Mouse (Mus musculus): ENCODE data around the gene Ifitm2. TPM values are rescaled to one million over a fixed set of nuclear protein-coding genes. Genes with fewer than 3 reads are reported as not detected.

The Ifitm2 gene
- polyA plus RNA-seq, 1 experiment: 296 TPM

DNA sequence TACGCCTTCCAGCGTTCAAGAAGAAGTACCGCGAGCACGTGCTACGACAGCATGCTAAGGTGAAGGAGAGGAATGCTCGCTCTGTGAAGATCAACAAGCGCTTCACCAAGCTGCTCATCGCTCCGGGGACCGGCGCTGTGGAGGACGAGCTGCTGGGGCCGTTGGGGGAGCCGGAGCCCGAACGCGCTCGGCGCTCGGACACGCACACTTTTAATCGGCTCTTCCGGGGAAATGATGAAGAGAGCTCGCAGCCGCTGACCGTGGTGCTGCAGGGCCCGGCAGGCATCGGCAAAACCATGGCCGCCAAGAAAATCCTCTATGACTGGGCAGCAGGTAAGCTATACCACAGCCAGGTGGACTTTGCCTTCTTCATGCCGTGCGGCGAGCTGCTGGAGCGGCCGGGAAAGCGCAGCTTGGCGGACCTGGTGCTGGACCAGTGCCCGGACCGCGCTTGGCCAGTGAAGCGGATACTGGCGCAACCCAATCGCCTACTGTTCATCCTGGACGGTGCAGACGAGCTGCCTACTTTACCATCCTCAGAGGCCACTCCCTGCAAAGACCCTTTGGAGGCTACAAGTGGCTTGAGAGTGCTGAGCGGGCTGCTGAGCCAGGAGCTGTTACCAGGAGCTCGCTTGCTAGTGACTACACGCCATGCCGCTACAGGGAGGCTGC is 33.3 kb downstream of the Ifitm2 start:
- H3K27ac ChIP-seq (ENCODE audit: control insufficient read depth, insufficient read depth, low read length): no peak overlapping the region
- 3% methylated on average over 49 of the region's 49 CpGs for WGBS
- TF ChIP-seq POLR2A (IDR thresholded peaks at IDR 0.05; ENCODE audit: control insufficient read depth, extremely low read depth, insufficient read depth, low read length, poor library complexity) (no peak), CTCF (IDR thresholded peaks at IDR 0.05; ENCODE audit: borderline replicate concordance, control insufficient read depth, extremely low read depth, insufficient read depth, low read length, poor library complexity) (no peak)
- peak overlapping the region; percentile 25 for H3K4me3 ChIP-seq (ENCODE audit: control insufficient read depth, insufficient read depth, low read length)
- no peak for DNase-seq
- peaks cover 9% of the 10 kb centered on the region for H3K4me1 ChIP-seq (replicated peaks; ENCODE audit: control insufficient read depth, insufficient read depth, low read length)
- H3K27me3 ChIP-seq (ENCODE audit: control insufficient read depth, insufficient read depth, low read length): peaks cover 4% of the 10 kb centered on the region; the same call in 1 of the 2 replicates
- H3K36me3 ChIP-seq (ENCODE audit: control insufficient read depth, insufficient read depth, low read length): no peaks in the 10 kb centered on the region

DNA sequence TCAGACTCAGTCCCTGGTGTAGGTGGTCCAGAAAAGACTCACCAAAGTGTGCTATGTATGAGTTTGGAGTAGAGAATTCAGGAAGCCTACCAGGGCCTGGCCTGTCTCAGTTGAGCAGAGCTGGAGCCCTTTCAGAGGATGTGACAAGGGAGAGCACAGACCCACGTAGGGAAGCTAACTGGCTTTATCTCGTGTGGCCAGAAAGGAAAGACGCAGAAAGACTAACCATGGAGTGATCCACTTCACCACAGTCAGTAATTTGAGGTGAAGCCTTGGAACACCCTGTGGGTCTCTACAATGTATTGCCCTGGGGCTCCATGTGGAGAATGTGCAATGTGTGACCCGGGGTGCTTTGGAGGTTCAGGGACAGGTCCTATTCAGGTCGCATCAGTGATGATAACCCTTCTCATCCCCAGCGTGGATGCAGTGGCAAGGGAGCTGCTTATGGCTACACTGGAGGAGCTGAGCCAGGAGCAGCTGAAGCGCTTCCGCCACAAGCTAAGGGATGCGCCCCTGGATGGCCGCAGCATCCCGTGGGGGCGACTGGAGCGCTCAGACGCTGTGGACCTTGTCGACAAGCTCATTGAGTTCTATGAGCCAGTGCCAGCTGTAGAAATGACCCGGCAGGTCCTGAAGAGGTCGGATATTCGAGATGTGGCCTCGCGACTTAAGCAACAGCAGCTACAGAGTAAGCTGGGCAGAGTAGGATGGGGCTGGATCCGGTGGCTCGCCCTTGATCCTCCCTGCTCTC is 34.4 kb downstream of the Ifitm2 start:
- Histone ChIP-seq H3K36me3 (ENCODE audit: control insufficient read depth, insufficient read depth, low read length) (no peaks in the 10 kb centered on the region), H3K27ac (ENCODE audit: control insufficient read depth, insufficient read depth, low read length) (no peak overlapping the region), H3K27me3 (ENCODE audit: control insufficient read depth, insufficient read depth, low read length) (peaks cover 4% of the 10 kb centered on the region; the same call in 1 of the 2 replicates), H3K4me1 (replicated peaks; ENCODE audit: control insufficient read depth, insufficient read depth, low read length) (peaks cover 9% of the 10 kb centered on the region), H3K4me3 (ENCODE audit: control insufficient read depth, insufficient read depth, low read length) (no peak overlapping the region)
- 62% methylated on average over 22 of the region's 22 CpGs for WGBS
- no peak for DNase-seq
- no peak for TF ChIP-seq POLR2A (IDR thresholded peaks at IDR 0.05; ENCODE audit: control insufficient read depth, extremely low read depth, insufficient read depth, low read length, poor library complexity)

DNA sequence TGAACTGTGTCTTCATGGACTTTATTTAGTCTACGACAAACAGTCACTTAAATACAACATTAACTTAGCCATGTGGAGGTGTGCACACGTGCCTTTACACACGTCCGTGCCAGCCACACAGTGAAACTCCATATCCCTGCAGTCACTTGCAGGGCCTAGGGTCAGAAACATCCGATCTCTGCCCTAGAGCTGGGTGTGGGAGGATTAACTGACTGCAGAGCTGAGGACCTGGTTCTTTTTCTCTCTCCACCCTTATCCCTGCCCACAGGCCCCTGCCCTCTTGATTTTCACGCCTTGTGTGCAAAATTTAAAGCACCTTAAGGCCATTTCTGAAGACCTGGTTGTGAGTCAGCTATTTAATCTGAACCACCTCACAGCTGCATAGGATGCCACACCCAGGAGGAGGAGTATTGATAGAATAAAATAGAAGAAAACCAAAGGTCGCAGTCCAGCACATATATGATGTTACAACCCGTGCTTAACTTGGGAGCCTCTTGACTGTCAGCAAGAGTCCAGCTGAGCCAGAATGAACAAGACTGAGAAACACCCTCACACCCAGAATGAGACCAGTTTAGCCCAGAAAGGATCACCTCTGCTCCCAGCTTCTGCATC is 35.3 kb downstream of the Ifitm2 start, which contains the start of gene Nlrp6:
Gene Nlrp6 (plus strand): TSS at position 485 of the 612 bp plus-strand sequence.
- Histone ChIP-seq H3K27ac (ENCODE audit: control insufficient read depth, insufficient read depth, low read length) (no peak within 1 kb of the TSS), H3K36me3 (ENCODE audit: control insufficient read depth, insufficient read depth, low read length) (no peaks in the 10 kb centered on the region), H3K4me1 (replicated peaks; ENCODE audit: control insufficient read depth, insufficient read depth, low read length) (peaks cover 9% of the 10 kb centered on the region), H3K27me3 (ENCODE audit: control insufficient read depth, insufficient read depth, low read length) (peaks cover 4% of the 10 kb centered on the region; the same call in 1 of the 2 replicates), H3K4me3 (ENCODE audit: control insufficient read depth, insufficient read depth, low read length) (no peak within 1 kb of the TSS)
- DNase-seq: no peak
- TF ChIP-seq POLR2A (IDR thresholded peaks at IDR 0.05; ENCODE audit: control insufficient read depth, extremely low read depth, insufficient read depth, low read length, poor library complexity): no peak
- TF ChIP-seq CTCF (IDR thresholded peaks at IDR 0.05; ENCODE audit: borderline replicate concordance, control insufficient read depth, extremely low read depth, insufficient read depth, low read length, poor library complexity): no peak
- WGBS: 91% methylated on average over 8 of the region's 8 CpGs

DNA sequence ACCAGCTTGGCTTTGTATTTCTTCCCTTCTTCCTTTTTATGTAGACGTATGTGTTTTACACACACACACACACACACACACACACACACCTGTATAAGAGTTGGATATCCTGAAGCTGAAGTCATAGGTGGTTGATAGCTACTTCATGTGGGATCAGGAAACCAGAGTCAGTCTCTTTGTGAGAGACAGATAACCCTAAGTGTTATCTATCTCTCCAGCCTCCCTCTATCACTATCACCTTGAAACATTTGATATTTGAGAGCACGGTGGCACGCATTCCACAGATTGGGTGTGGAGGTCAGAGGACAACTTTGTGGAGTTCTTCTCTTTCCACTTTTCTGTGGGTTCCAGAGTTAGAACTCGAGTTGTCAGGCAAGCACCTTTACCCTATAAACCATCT is 35.9 kb downstream of the Ifitm2 start:
- Histone ChIP-seq H3K4me3 (ENCODE audit: control insufficient read depth, insufficient read depth, low read length) (no peak overlapping the region), H3K36me3 (ENCODE audit: control insufficient read depth, insufficient read depth, low read length) (no peaks in the 10 kb centered on the region), H3K27me3 (ENCODE audit: control insufficient read depth, insufficient read depth, low read length) (peaks cover 4% of the 10 kb centered on the region; the same call in 1 of the 2 replicates), H3K4me1 (replicated peaks; ENCODE audit: control insufficient read depth, insufficient read depth, low read length) (peaks cover 9% of the 10 kb centered on the region), H3K27ac (ENCODE audit: control insufficient read depth, insufficient read depth, low read length) (no peak overlapping the region)
- DNase-seq: no peak
- 80% methylated on average over 4 of the region's 4 CpGs for WGBS
- TF ChIP-seq CTCF (IDR thresholded peaks at IDR 0.05; ENCODE audit: borderline replicate concordance, control insufficient read depth, extremely low read depth, insufficient read depth, low read length, poor library complexity): no peak
- no peak for TF ChIP-seq POLR2A (IDR thresholded peaks at IDR 0.05; ENCODE audit: control insufficient read depth, extremely low read depth, insufficient read depth, low read length, poor library complexity)

DNA sequence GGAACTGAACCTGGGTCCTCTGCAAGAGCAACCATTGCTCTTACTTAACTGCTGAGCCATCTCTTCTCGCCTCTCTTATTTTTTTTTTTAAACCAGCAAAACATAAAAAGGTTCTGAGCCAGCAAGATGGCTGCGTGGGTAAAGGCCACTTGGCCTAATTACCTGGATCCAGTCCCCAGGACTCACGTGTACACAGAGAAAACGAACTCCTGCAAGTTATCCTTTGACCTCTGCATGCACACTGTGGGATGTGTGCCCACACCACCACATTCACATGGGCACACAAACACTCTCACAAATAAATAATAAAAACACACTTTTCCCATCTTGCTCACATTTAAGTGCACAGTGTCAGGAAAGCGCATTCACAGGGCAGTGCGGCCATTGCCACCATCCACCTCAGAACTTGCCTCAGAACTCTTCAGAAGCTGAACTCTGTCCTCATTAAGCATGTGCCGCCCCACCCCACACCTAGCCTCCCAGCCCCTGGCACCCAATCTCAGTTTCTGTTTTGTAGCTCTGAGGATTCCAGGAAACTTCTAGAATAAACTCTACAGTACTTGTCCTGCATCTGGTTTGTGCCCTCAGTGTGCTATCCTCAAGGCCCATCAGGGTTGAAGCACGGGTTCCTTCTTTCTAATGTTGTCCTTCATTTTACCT is 41.6 kb downstream of the Ifitm2 start:
- peaks cover 3% of the 10 kb centered on the region; the same call in 1 of the 2 replicates for H3K4me1 ChIP-seq (replicated peaks; ENCODE audit: control insufficient read depth, insufficient read depth, low read length)
- H3K27me3 ChIP-seq (ENCODE audit: control insufficient read depth, insufficient read depth, low read length): no peaks in the 10 kb centered on the region
- WGBS: 96% methylated on average over 8 of the region's 8 CpGs
- H3K27ac ChIP-seq (ENCODE audit: control insufficient read depth, insufficient read depth, low read length): no peak overlapping the region
- H3K4me3 ChIP-seq (ENCODE audit: control insufficient read depth, insufficient read depth, low read length): no peak overlapping the region
- no peak for DNase-seq
- TF ChIP-seq POLR2A (IDR thresholded peaks at IDR 0.05; ENCODE audit: control insufficient read depth, extremely low read depth, insufficient read depth, low read length, poor library complexity) (no peak), CTCF (IDR thresholded peaks at IDR 0.05; ENCODE audit: borderline replicate concordance, control insufficient read depth, extremely low read depth, insufficient read depth, low read length, poor library complexity) (no peak)
- H3K36me3 ChIP-seq (ENCODE audit: control insufficient read depth, insufficient read depth, low read length): no peaks in the 10 kb centered on the region

DNA sequence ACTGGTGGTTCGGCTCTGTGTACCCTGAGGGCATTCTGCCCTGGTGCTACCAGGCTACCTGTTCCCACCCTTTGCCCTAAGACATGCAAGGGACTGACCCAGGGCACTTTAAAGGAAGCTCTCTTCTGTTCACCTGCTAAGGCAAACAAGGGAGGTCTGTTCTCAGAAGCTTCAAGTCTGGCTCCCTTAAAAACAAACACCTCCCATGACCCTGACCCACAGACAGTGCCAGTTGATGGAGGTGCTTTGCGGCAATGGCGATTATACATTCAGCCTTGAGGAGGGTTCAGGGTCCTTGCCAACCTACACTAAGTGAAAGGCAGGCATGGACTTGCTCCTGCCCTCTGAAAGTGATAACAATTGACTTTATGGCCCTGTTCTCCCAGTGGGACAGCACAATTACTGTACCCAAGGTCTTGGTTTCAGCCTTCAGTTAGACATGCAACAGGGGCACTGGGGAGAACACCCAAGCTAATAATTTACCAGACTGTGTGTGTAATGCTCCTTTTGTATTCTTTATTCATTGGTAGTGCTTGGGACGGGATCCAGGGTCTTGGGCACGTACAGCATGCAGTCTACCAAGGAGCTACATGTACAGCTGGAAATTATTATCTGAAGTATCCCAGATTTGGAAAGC is 42.8 kb downstream of the Ifitm2 start:
- Histone ChIP-seq H3K27me3 (ENCODE audit: control insufficient read depth, insufficient read depth, low read length) (no peaks in the 10 kb centered on the region), H3K4me1 (replicated peaks; ENCODE audit: control insufficient read depth, insufficient read depth, low read length) (peaks cover 8% of the 10 kb centered on the region), H3K27ac (ENCODE audit: control insufficient read depth, insufficient read depth, low read length) (no peak overlapping the region), H3K4me3 (ENCODE audit: control insufficient read depth, insufficient read depth, low read length) (no peak overlapping the region), H3K36me3 (ENCODE audit: control insufficient read depth, insufficient read depth, low read length) (no peaks in the 10 kb centered on the region)
- DNase-seq: no peak
- 93% methylated on average over 5 of the region's 5 CpGs for WGBS
- TF ChIP-seq CTCF (IDR thresholded peaks at IDR 0.05; ENCODE audit: borderline replicate concordance, control insufficient read depth, extremely low read depth, insufficient read depth, low read length, poor library complexity): no peak
- TF ChIP-seq POLR2A (IDR thresholded peaks at IDR 0.05; ENCODE audit: control insufficient read depth, extremely low read depth, insufficient read depth, low read length, poor library complexity): no peak

Measured in thymus, adult 2 months (tissue).